Mouse (Mus musculus) c-Kit-positive CD71-positive TER-119-positive erythroid progenitor cells, embryonic 14.5 days (primary cell): ENCODE results near the gene Lrrc4c.

ENCODE experiments used
- DNase-seq: peaks from one replicate; pipeline ENCODE4 v3.0.0-alpha.2; 2013; ENCODE audit warnings: low spot score

Lrrc4c gene

GRCm38 (mm10) chr2:96547171-96547570, 229.2 kb downstream of the Lrrc4c start:
- no peak for DNase-seq

GRCm38 (mm10) chr2:96573755-96574154, 255.8 kb downstream of the Lrrc4c start:
- DNase-seq = no peak

GRCm38 (mm10) chr2:96577701-96578100, 259.7 kb downstream of the Lrrc4c start:
- DNase-seq = no peak

- DNase-seq = no peak
Observed at GRCm38 (mm10) chr2:96580136-96580733, 262.3 kb downstream of the Lrrc4c start.

GRCm38 (mm10) chr2:96585665-96586064, 267.7 kb downstream of the Lrrc4c start:
- peak; percentile 0 for DNase-seq

- DNase-seq = no peak
Observed at GRCm38 (mm10) chr2:96604801-96605200, 286.8 kb downstream of the Lrrc4c start.

GRCm38 (mm10) chr2:96614121-96614520, 296.2 kb downstream of the Lrrc4c start:
- DNase-seq = no peak

GRCm38 (mm10) chr2:96618691-96619205, 300.8 kb downstream of the Lrrc4c start:
- no peak for DNase-seq

- no peak for DNase-seq
Observed at GRCm38 (mm10) chr2:96667113-96667512, 349.1 kb downstream of the Lrrc4c start.

GRCm38 (mm10) chr2:96681806-96682205, 363.8 kb downstream of the Lrrc4c start:
- DNase-seq = no peak

GRCm38 (mm10) chr2:96685328-96685727, 367.4 kb downstream of the Lrrc4c start:
- no peak for DNase-seq

GRCm38 (mm10) chr2:96705004-96705403, 387.0 kb downstream of the Lrrc4c start:
- DNase-seq = no peak

- no peak for DNase-seq
Observed at GRCm38 (mm10) chr2:96707772-96708350, 389.9 kb downstream of the Lrrc4c start.

- DNase-seq = no peak
Observed at GRCm38 (mm10) chr2:96714561-96714960, 396.6 kb downstream of the Lrrc4c start.

- no peak for DNase-seq
Observed at GRCm38 (mm10) chr2:96717353-96717752, 399.4 kb downstream of the Lrrc4c start.

- DNase-seq = no peak
Observed at GRCm38 (mm10) chr2:96723395-96723794, 405.4 kb downstream of the Lrrc4c start.

GRCm38 (mm10) chr2:96736081-96736480, 418.1 kb downstream of the Lrrc4c start:
- no peak for DNase-seq

- DNase-seq = no peak
Observed at GRCm38 (mm10) chr2:96755066-96755465, 437.1 kb downstream of the Lrrc4c start.

- no peak for DNase-seq
Observed at GRCm38 (mm10) chr2:96757701-96758100, 439.7 kb downstream of the Lrrc4c start.

GRCm38 (mm10) chr2:96763538-96763937, 445.6 kb downstream of the Lrrc4c start:
- DNase-seq = no peak

GRCm38 (mm10) chr2:96775376-96775775, 457.4 kb downstream of the Lrrc4c start:
- no peak for DNase-seq

GRCm38 (mm10) chr2:96796681-96797385, 478.9 kb downstream of the Lrrc4c start:
- DNase-seq = no peak

- DNase-seq = no peak
Observed at GRCm38 (mm10) chr2:96850839-96851396, 532.9 kb downstream of the Lrrc4c start.
